Mouse (Mus musculus) CH12.LX (cell line): ENCODE data around the gene Gm45783. TPM values are rescaled to one million over a fixed set of nuclear protein-coding genes. Genes with fewer than 3 reads are reported as not detected.
A peak's percentile ranks its signal among the peaks of the same experiment; 100 is the strongest.
"Not testable (repeated sequence)": the region's sequence is repeated elsewhere in the genome, so short reads cannot be mapped to it uniquely, and the experiment has no call there.

Source experiments
- DNase-seq: peaks from one replicate; pipeline ENCODE4 v3.0.0-alpha.2; 2013; ENCODE audit errors: extremely low read depth
- H3K27ac ChIP-seq: 2 replicates; pipeline ENCODE4 v1.5.1; 2012; ENCODE audit warnings: low read depth, mild to moderate bottlenecking, control low read depth, moderate library complexity; ENCODE audit not compliant: insufficient read depth
- H3K27me3 ChIP-seq: replicated peaks from 2 replicates; pipeline ENCODE3; 2012; ENCODE audit warnings: inconsistent platforms
- H3K36me3 ChIP-seq, 2 experiments: replicated peaks in 1 of 2; 2 replicates each; pipeline versions ENCODE3 to v1.6.1; 2012; ENCODE audit warnings: inconsistent platforms in 1 of 2, low read length in 1 of 2, mild to moderate bottlenecking in 1 of 2, mixed read lengths in 1 of 2, moderate library complexity in 1 of 2; ENCODE audit not compliant: control insufficient read depth in 1 of 2, insufficient read depth in 1 of 2
- H3K4me1 ChIP-seq, 2 experiments: 2 replicates each; pipeline ENCODE4 v1.6.1; 2012; ENCODE audit warnings: inconsistent platforms in 1 of 2, moderate library complexity in 1 of 2; ENCODE audit not compliant: insufficient read depth in 2 of 2, control insufficient read depth in 1 of 2
- H3K4me2 ChIP-seq: 2 replicates; pipeline ENCODE4 v1.6.1; 2012; ENCODE audit warnings: low read depth, mild to moderate bottlenecking, control low read depth; ENCODE audit not compliant: poor library complexity, insufficient read depth, severe bottlenecking
- H3K4me3 ChIP-seq, 3 experiments: fragments of 150-350 bp in 1 of 3; sonication (generic) in 1 of 3; replicated peaks in 1 of 3; 2 replicates each; pipeline versions ENCODE3 to v1.5.1; 2011 to 2012; ENCODE audit warnings: low read depth in 2 of 3, low read length in 2 of 3, mild to moderate bottlenecking in 2 of 3, moderate library complexity in 2 of 3, control low read depth in 1 of 3, improper control_type of control experiment in 1 of 3, inconsistent platforms in 1 of 3, mixed read lengths in 1 of 3; ENCODE audit not compliant: poor library complexity in 1 of 3
- H3K79me2 ChIP-seq: replicated peaks from 2 replicates; pipeline ENCODE4 v1.6.1; 2012; ENCODE audit warnings: mild to moderate bottlenecking, moderate library complexity; ENCODE audit not compliant: control insufficient read depth, poor library complexity, insufficient read depth, severe bottlenecking; ENCODE audit errors: extremely low read depth
- H3K9ac ChIP-seq: 2 replicates; pipeline ENCODE4 v1.6.1; 2012; ENCODE audit warnings: low read depth, mild to moderate bottlenecking, control low read depth, moderate library complexity; ENCODE audit not compliant: insufficient read depth
- H3K9me3 ChIP-seq: replicated peaks from 2 replicates; pipeline ENCODE3; 2012; ENCODE audit warnings: low read length, inconsistent platforms, mixed read lengths
- CTCF ChIP-seq, 2 experiments: IDR thresholded peaks in 1 of 2; conservative IDR thresholded peaks in 1 of 2; 2 replicates each; pipeline ENCODE4 v1.5.1; 2011 to 2012; ENCODE audit warnings: low read depth in 2 of 2, low read length in 2 of 2, improper control_type of control experiment in 1 of 2, inconsistent platforms in 1 of 2, mild to moderate bottlenecking in 1 of 2, moderate library complexity in 1 of 2
- ELF1 ChIP-seq: IDR thresholded peaks from 2 replicates; pipeline ENCODE4 v1.6.1; 2014; ENCODE audit warnings: low read depth, mild to moderate bottlenecking, inconsistent platforms, low read length, improper control_type of control experiment
- HCFC1 ChIP-seq: IDR thresholded peaks from 2 replicates; pipeline ENCODE4 v1.6.1; 2012; ENCODE audit warnings: low read depth, mild to moderate bottlenecking, inconsistent platforms, low read length, improper control_type of control experiment
- IRF4 ChIP-seq: IDR thresholded peaks from 2 replicates; pipeline ENCODE4 v1.6.1; 2014; ENCODE audit warnings: low read depth, mild to moderate bottlenecking, inconsistent platforms, low read length, improper control_type of control experiment
- MAX ChIP-seq: IDR thresholded peaks from 2 replicates; pipeline ENCODE4 v1.6.1; 2011; ENCODE audit warnings: low read length, improper control_type of control experiment
- RAD21 ChIP-seq: IDR thresholded peaks from 2 replicates; pipeline ENCODE4 v1.6.1; 2011; ENCODE audit warnings: low read depth, mild to moderate bottlenecking, low read length, improper control_type of control experiment, moderate library complexity
- SMC3 ChIP-seq: IDR thresholded peaks from 2 replicates; pipeline ENCODE4 v1.6.1; 2011; ENCODE audit warnings: low read depth, low read length, improper control_type of control experiment
- dilution Hi-C: fragments of 300-500 bp; cut with MboI; formaldehyde crosslinking; loops from 2 replicates; pipeline ENCODE4 v1.14.3; 2020; ENCODE audit warnings: low sequenced_read_pairs; ENCODE audit not compliant: extremely low pct_unique_long_range_greater_than_20kb, extremely low pct_ligation_motif_present
- in situ Hi-C: fragments of 300-500 bp; cut with MboI; formaldehyde crosslinking; loops from 3 replicates; pipeline ENCODE4 v1.14.3; 2019; ENCODE audit warnings: low sequenced_read_pairs, low pct_ligation_motif_present, low pct_unique_long_range_greater_than_20kb, mixed read lengths
- polyA plus RNA-seq: library from polyadenylated mRNA; unstranded; fragments of >175 nt; gene quantifications from 2 replicates; pipeline ENCODE4 v1.2.1, GENCODE M21; 2012; ENCODE audit warnings: low read depth; ENCODE audit not compliant: insufficient read length
- total RNA-seq, 2 experiments: library from RNA; depleted of rRNA; stranded (reverse); fragments of 300-350 nt in 1 of 2; fragments of >200 nt in 1 of 2; gene quantifications; 2 replicates each; pipeline ENCODE4 v1.2.3; 2012 to 2014

Gene Gm45783
- total RNA-seq (2012; rRNA removed) (not detected in 2 replicates), total RNA-seq (2014; rRNA removed) (not detected in 2 replicates), polyA plus RNA-seq (not detected in 2 replicates)

GRCm38 (mm10) chr7:7374431-7374830 lies at the start of gene Gm45783:
TSS of gene Gm45783 (minus strand) at chr7:7374573.
- H3K79me2 ChIP-seq, H3K27me3 ChIP-seq, H3K4me2 ChIP-seq, H3K4me1 ChIP-seq, H3K36me3 ChIP-seq, in situ Hi-C loops, dilution Hi-C loops, H3K9me3 ChIP-seq: not testable (repeated sequence)
- peak within 1 kb of the TSS in 1 of 3 experiments; percentile 23 for H3K4me3 ChIP-seq
- TF ChIP-seq ELF1 (0 out of 2 replicates have a peak, but pooled peaks have one; percentile 31), HCFC1 (peak; percentile 74)
- TF ChIP-seq, all 38 proteins: peak for 2; not testable (repeated sequence) for 36
- H3K27ac ChIP-seq, H3K9ac ChIP-seq: not testable (repeated sequence)
- DNase-seq: peak; percentile 66

GRCm38 (mm10) chr7:7399603-7400002 lies 25.2 kb upstream of the Gm45783 start, which contains the start of gene Vmn2r31:
TSS of gene Vmn2r31 (minus strand) at chr7:7399703.
- dilution Hi-C loops, H3K9me3 ChIP-seq, H3K4me2 ChIP-seq, DNase-seq, H3K4me3 ChIP-seq, H3K27ac ChIP-seq, in situ Hi-C loops, H3K36me3 ChIP-seq, H3K9ac ChIP-seq, H3K27me3 ChIP-seq, H3K79me2 ChIP-seq, H3K4me1 ChIP-seq: not testable (repeated sequence)

- H3K79me2 ChIP-seq, DNase-seq, H3K4me3 ChIP-seq, H3K36me3 ChIP-seq, H3K4me2 ChIP-seq, H3K9me3 ChIP-seq, H3K9ac ChIP-seq, H3K27ac ChIP-seq, H3K27me3 ChIP-seq, H3K4me1 ChIP-seq, in situ Hi-C loops, dilution Hi-C loops: not testable (repeated sequence)
Measured at GRCm38 (mm10) chr7:7337509-7337908, 36.9 kb downstream of the Gm45783 start, which contains the start of gene Vmn2r30. TSS of gene Vmn2r30 (minus strand) at chr7:7337609.

GRCm38 (mm10) chr7:7295595-7295994 lies 78.8 kb downstream of the Gm45783 start:
- no peaks in the 10 kb centered on the region for H3K9me3 ChIP-seq
- peak; percentile 21 to 81; a peak in 3 of 4 replicates for TF ChIP-seq CTCF (conservative IDR thresholded peaks at IDR 0.05 in 1 of 2, IDR thresholded peaks at IDR 0.05 in 1 of 2; ENCODE audit: low read depth in 2 of 2, low read length in 2 of 2)
- TF ChIP-seq IRF4: no peak
- TF ChIP-seq MAX: no peak
- TF ChIP-seq RAD21: peak; percentile 83
- TF ChIP-seq SMC3: peak; percentile 48
- TF ChIP-seq, all 38 proteins: peak for 3
- dilution Hi-C loops: no loop called here
- Histone ChIP-seq H3K4me2 (no peak overlapping the region), H3K79me2 (no peaks in the 10 kb centered on the region), H3K9ac (no peak overlapping the region), H3K27me3 (peaks cover under 1% of the 10 kb centered on the region), H3K4me3 (no peak overlapping the region), H3K36me3 (peaks cover 20 to 41% of the 10 kb centered on the region in 2 experiments), H3K4me1 (peaks cover 3 to 11% of the 10 kb centered on the region in 2 experiments; a peak in 3 of 4 replicates), H3K27ac (no peak overlapping the region)
- in situ Hi-C loops: loop anchor here (10.0 to 25.0 kb wide), 3 partner anchors 91 to 908 kb away; partner anchors contain the start of genes Smim17, Zfp28 and Zfp772
- DNase-seq: peak; percentile 68

Other genes with a start within 250 kb of the Gm45783 start
- gene Zfp773, start 237.8 kb downstream of the Gm45783 start, total RNA-seq (2012; rRNA removed): 3.4 and 5.1 TPM in 2 replicates
- 4.3 and 4.4 TPM in 2 replicates for gene Zfp773, start 237.8 kb downstream of the Gm45783 start, total RNA-seq (2014; rRNA removed)
- 6.4 and 7.0 TPM in 2 replicates for gene Zfp773, start 237.8 kb downstream of the Gm45783 start, polyA plus RNA-seq
- 1.8 and 2.2 TPM in 2 replicates for gene Zfp418, start 203.2 kb downstream of the Gm45783 start, total RNA-seq (2012; rRNA removed)
- 0.92 and 1.3 TPM in 2 replicates for gene Zfp418, start 203.2 kb downstream of the Gm45783 start, total RNA-seq (2014; rRNA removed)
- gene Zfp418, start 203.2 kb downstream of the Gm45783 start, polyA plus RNA-seq: 0.89 and 1.2 TPM in 2 replicates
- gene Zfp772, start 164.6 kb downstream of the Gm45783 start, total RNA-seq (2012; rRNA removed): 2.5 and 2.8 TPM in 2 replicates
- gene Zfp772, start 164.6 kb downstream of the Gm45783 start, total RNA-seq (2014; rRNA removed): 3.4 and 3.5 TPM in 2 replicates
- gene Zfp772, start 164.6 kb downstream of the Gm45783 start, polyA plus RNA-seq: 1.6 and 1.7 TPM in 2 replicates
- gene Vmn2r29, start 127.2 kb downstream of the Gm45783 start, total RNA-seq (2012; rRNA removed): not detected in 2 replicates
- gene Vmn2r29, start 127.2 kb downstream of the Gm45783 start, total RNA-seq (2014; rRNA removed): not detected in 2 replicates
- gene Vmn2r29, start 127.2 kb downstream of the Gm45783 start, polyA plus RNA-seq: not detected in 2 replicates
- gene Gm45844, start 96.3 kb downstream of the Gm45783 start, total RNA-seq (2012; rRNA removed): 0.08 and 0.34 TPM in 2 replicates
- gene Gm45844, start 96.3 kb downstream of the Gm45783 start, total RNA-seq (2014; rRNA removed): not detected in 2 replicates
- gene Gm45844, start 96.3 kb downstream of the Gm45783 start, polyA plus RNA-seq: not detected in 2 replicates
- gene Clcn4, start 73.7 kb downstream of the Gm45783 start, total RNA-seq (2012; rRNA removed): 12.1 and 13.2 TPM in 2 replicates
- gene Clcn4, start 73.7 kb downstream of the Gm45783 start, total RNA-seq (2014; rRNA removed): 14.4 and 14.5 TPM in 2 replicates
- 10.6 and 10.7 TPM in 2 replicates for gene Clcn4, start 73.7 kb downstream of the Gm45783 start, polyA plus RNA-seq
- not detected in 2 replicates for gene Vmn2r30, start 37.0 kb downstream of the Gm45783 start, total RNA-seq (2012; rRNA removed)
- gene Vmn2r30, start 37.0 kb downstream of the Gm45783 start, total RNA-seq (2014; rRNA removed): 0.03 TPM in 1 of 2 replicates, not detected in the other
- not detected in 2 replicates for gene Vmn2r30, start 37.0 kb downstream of the Gm45783 start, polyA plus RNA-seq
- not detected in 2 replicates for gene Vmn2r31, start 25.1 kb upstream of the Gm45783 start, total RNA-seq (2012; rRNA removed)
- not detected in 2 replicates for gene Vmn2r31, start 25.1 kb upstream of the Gm45783 start, total RNA-seq (2014; rRNA removed)
- gene Vmn2r31, start 25.1 kb upstream of the Gm45783 start, polyA plus RNA-seq: not detected in 2 replicates
- gene Vmn2r32, start 105.4 kb upstream of the Gm45783 start, total RNA-seq (2012; rRNA removed): not detected in 2 replicates
- not detected in 2 replicates for gene Vmn2r32, start 105.4 kb upstream of the Gm45783 start, total RNA-seq (2014; rRNA removed)
- not detected in 2 replicates for gene Vmn2r32, start 105.4 kb upstream of the Gm45783 start, polyA plus RNA-seq
- gene Vmn2r33, start 192.2 kb upstream of the Gm45783 start, total RNA-seq (2012; rRNA removed): not detected in 2 replicates
- gene Vmn2r33, start 192.2 kb upstream of the Gm45783 start, total RNA-seq (2014; rRNA removed): not detected in 2 replicates
- not detected in 2 replicates for gene Vmn2r33, start 192.2 kb upstream of the Gm45783 start, polyA plus RNA-seq